Mouse (Mus musculus): ENCODE measurements around the gene Gmds. TPM values are rescaled to one million over a fixed set of nuclear protein-coding genes. Genes with fewer than 3 reads are reported as not detected.

Gene Gmds
- 7.2 and 8.8 TPM in 2 replicates for polyA plus RNA-seq (2012; ENCODE audit: insufficient read depth, insufficient read length, missing spikeins)

GRCm38 (mm10) chr13:32338513-32339365 lies at the start of gene Gmds:
Gene Gmds, minus strand, starts transcription at chr13:32338740.
- Histone ChIP-seq H3K4me3 (ENCODE audit: insufficient read depth, low read length) (peak within 1 kb of the TSS; percentile 85), H3K4me1 (ENCODE audit: control insufficient read depth, insufficient read depth, low read length) (peaks cover 8% of the 10 kb centered on the region), H3K27ac (ENCODE audit: insufficient read depth, low read depth, low read length) (peak within 1 kb of the TSS; percentile 22)
- no peak for TF ChIP-seq CTCF (IDR thresholded peaks at IDR 0.05; ENCODE audit: low read depth, low read length)
- no peak for TF ChIP-seq POLR2A (IDR thresholded peaks at IDR 0.05; ENCODE audit: borderline replicate concordance, low read depth, low read length)

GRCm38 (mm10) chr13:32385421-32386092 lies 47.0 kb upstream of the Gmds start:
- no peak overlapping the region for H3K27ac ChIP-seq (ENCODE audit: insufficient read depth, low read depth, low read length)
- no peaks in the 10 kb centered on the region for H3K4me1 ChIP-seq (ENCODE audit: control insufficient read depth, insufficient read depth, low read length)
- no peak overlapping the region for H3K4me3 ChIP-seq (ENCODE audit: insufficient read depth, low read length)
- TF ChIP-seq CTCF (IDR thresholded peaks at IDR 0.05; ENCODE audit: low read depth, low read length) = no peak
- no peak for TF ChIP-seq POLR2A (IDR thresholded peaks at IDR 0.05; ENCODE audit: borderline replicate concordance, low read depth, low read length)

GRCm38 (mm10) chr13:32382227-32383010 lies 43.9 kb upstream of the Gmds start:
- H3K4me1 ChIP-seq (ENCODE audit: control insufficient read depth, insufficient read depth, low read length) = peaks cover 2% of the 10 kb centered on the region
- no peak overlapping the region for H3K4me3 ChIP-seq (ENCODE audit: insufficient read depth, low read length)
- TF ChIP-seq POLR2A (IDR thresholded peaks at IDR 0.05; ENCODE audit: borderline replicate concordance, low read depth, low read length) (no peak), CTCF (IDR thresholded peaks at IDR 0.05; ENCODE audit: low read depth, low read length) (no peak)
- no peak overlapping the region for H3K27ac ChIP-seq (ENCODE audit: insufficient read depth, low read depth, low read length)

GRCm38 (mm10) chr13:32378634-32379033 lies 40.1 kb upstream of the Gmds start:
- peaks cover 2% of the 10 kb centered on the region for H3K4me1 ChIP-seq (ENCODE audit: control insufficient read depth, insufficient read depth, low read length)
- H3K4me3 ChIP-seq (ENCODE audit: insufficient read depth, low read length) = no peak overlapping the region
- TF ChIP-seq CTCF (IDR thresholded peaks at IDR 0.05; ENCODE audit: low read depth, low read length) = no peak
- TF ChIP-seq POLR2A (IDR thresholded peaks at IDR 0.05; ENCODE audit: borderline replicate concordance, low read depth, low read length) = no peak
- H3K27ac ChIP-seq (ENCODE audit: insufficient read depth, low read depth, low read length) = no peak overlapping the region

GRCm38 (mm10) chr13:32372531-32372883 lies 34.0 kb upstream of the Gmds start:
- TF ChIP-seq CTCF (IDR thresholded peaks at IDR 0.05; ENCODE audit: low read depth, low read length) (no peak), POLR2A (IDR thresholded peaks at IDR 0.05; ENCODE audit: borderline replicate concordance, low read depth, low read length) (no peak)
- Histone ChIP-seq H3K27ac (ENCODE audit: insufficient read depth, low read depth, low read length) (no peak overlapping the region), H3K4me3 (ENCODE audit: insufficient read depth, low read length) (no peak overlapping the region), H3K4me1 (ENCODE audit: control insufficient read depth, insufficient read depth, low read length) (peaks cover 7% of the 10 kb centered on the region)

- H3K4me1 ChIP-seq (ENCODE audit: control insufficient read depth, insufficient read depth, low read length) = peaks cover 7% of the 10 kb centered on the region
- no peak overlapping the region for H3K27ac ChIP-seq (ENCODE audit: insufficient read depth, low read depth, low read length)
- TF ChIP-seq CTCF (IDR thresholded peaks at IDR 0.05; ENCODE audit: low read depth, low read length) (no peak), POLR2A (IDR thresholded peaks at IDR 0.05; ENCODE audit: borderline replicate concordance, low read depth, low read length) (no peak)
- no peak overlapping the region for H3K4me3 ChIP-seq (ENCODE audit: insufficient read depth, low read length)
These were observed 33.5 kb upstream of the Gmds start for GRCm38 (mm10) chr13:32371874-32372530.

- H3K4me3 ChIP-seq (ENCODE audit: insufficient read depth, low read length) = no peak overlapping the region
- H3K4me1 ChIP-seq (ENCODE audit: control insufficient read depth, insufficient read depth, low read length) = peaks cover 7% of the 10 kb centered on the region
- TF ChIP-seq CTCF (IDR thresholded peaks at IDR 0.05; ENCODE audit: low read depth, low read length) (no peak), POLR2A (IDR thresholded peaks at IDR 0.05; ENCODE audit: borderline replicate concordance, low read depth, low read length) (no peak)
- no peak overlapping the region for H3K27ac ChIP-seq (ENCODE audit: insufficient read depth, low read depth, low read length)
These were observed 32.2 kb upstream of the Gmds start for GRCm38 (mm10) chr13:32370751-32371150.

- H3K4me1 ChIP-seq (ENCODE audit: control insufficient read depth, insufficient read depth, low read length) = peaks cover 7% of the 10 kb centered on the region
These were observed 31.6 kb upstream of the Gmds start for GRCm38 (mm10) chr13:32370135-32370534.

More at GRCm38 (mm10) chr13:32370135-32370534, 31.6 kb upstream of the Gmds start:
- H3K27ac ChIP-seq (ENCODE audit: insufficient read depth, low read depth, low read length) = no peak overlapping the region
- no peak for TF ChIP-seq POLR2A (IDR thresholded peaks at IDR 0.05; ENCODE audit: borderline replicate concordance, low read depth, low read length)
- no peak for TF ChIP-seq CTCF (IDR thresholded peaks at IDR 0.05; ENCODE audit: low read depth, low read length)
- H3K4me3 ChIP-seq (ENCODE audit: insufficient read depth, low read length) = no peak overlapping the region

Measured in bone marrow macrophage, adult 2 months (primary cell).